Mouse (Mus musculus) G1E (cell line): Measurements from ENCODE around the gene Camta1. TPM values are rescaled to one million over a fixed set of nuclear protein-coding genes. Genes with fewer than 3 reads are reported as not detected.

ENCODE experiments used
- ATAC-seq: 2 replicates; pipeline ENCODE4 v1.8.0; 2016; ENCODE audit warnings: mild to moderate bottlenecking; ENCODE audit not compliant: insufficient number of reproducible peaks, poor library complexity, low FRiP score, severe bottlenecking; ENCODE audit errors: extremely low read depth
- DNase-seq: peaks from one replicate; pipeline ENCODE4 v3.0.0; 2012; ENCODE audit warnings: low spot score
- H3K27me3 ChIP-seq: 2 replicates; pipeline ENCODE4 v1.6.1; 2012; ENCODE audit warnings: mild to moderate bottlenecking, low read length, inconsistent platforms; ENCODE audit not compliant: insufficient read depth
- H3K36me3 ChIP-seq: replicated peaks from 2 replicates; pipeline ENCODE3; 2012; ENCODE audit warnings: mild to moderate bottlenecking, inconsistent platforms
- H3K4me1 ChIP-seq: 2 replicates; pipeline ENCODE4 v1.6.1; 2012; ENCODE audit warnings: low read depth, low read length, inconsistent platforms, mixed read lengths; ENCODE audit not compliant: insufficient read depth
- H3K4me3 ChIP-seq: 2 replicates; pipeline ENCODE4 v1.5.1; 2012; ENCODE audit warnings: low read depth, mild to moderate bottlenecking, inconsistent platforms, low read length, moderate library complexity, mixed read lengths
- H3K9me3 ChIP-seq: replicated peaks from 2 replicates; pipeline ENCODE4 v1.6.1; 2012; ENCODE audit warnings: inconsistent platforms
- CTCF ChIP-seq: IDR thresholded peaks from 2 replicates; pipeline ENCODE4 v1.5.1; 2012; ENCODE audit warnings: low read depth, low read length, inconsistent platforms, mixed read lengths
- GATA1 ChIP-seq: IDR thresholded peaks from 2 replicates; pipeline ENCODE4 v1.6.1; 2012; ENCODE audit warnings: borderline replicate concordance, low read length, inconsistent platforms, mixed read lengths
- GATA2 ChIP-seq: IDR thresholded peaks from 2 replicates; pipeline ENCODE4 v1.6.1; 2012; ENCODE audit warnings: low read depth, low read length, inconsistent platforms, borderline replicate concordance
- POLR2AphosphoS5 ChIP-seq: IDR thresholded peaks from 2 replicates; pipeline ENCODE4 v1.6.1; 2012; ENCODE audit warnings: low read depth, low read length, inconsistent platforms; ENCODE audit not compliant: insufficient replicate concordance
- TAL1 ChIP-seq: conservative IDR thresholded peaks from 2 replicates; pipeline ENCODE4 v1.6.1; 2012; ENCODE audit warnings: low read depth, low read length, inconsistent platforms, mixed read lengths
- polyA plus RNA-seq: library from polyadenylated mRNA; stranded (reverse); fragments of >175 nt; gene quantifications from 2 replicates; pipeline ENCODE4 v1.2.3, GENCODE M21; 2012
- total RNA-seq, 2 experiments: library from RNA; stranded (forward) in 1 of 2; stranded (reverse) in 1 of 2; fragments of 200-1000 nt in 1 of 2; fragments of >200 nt in 1 of 2; fragmentation: Nextera tagmentation in 1 of 2; gene quantifications; 2 replicates each; pipeline ENCODE4 v1.2.3; 2014 to 2017

Gene Camta1
- total and polyA plus RNA-seq, 3 experiments: 10.8 to 113 (median 25.7) TPM

DNA sequence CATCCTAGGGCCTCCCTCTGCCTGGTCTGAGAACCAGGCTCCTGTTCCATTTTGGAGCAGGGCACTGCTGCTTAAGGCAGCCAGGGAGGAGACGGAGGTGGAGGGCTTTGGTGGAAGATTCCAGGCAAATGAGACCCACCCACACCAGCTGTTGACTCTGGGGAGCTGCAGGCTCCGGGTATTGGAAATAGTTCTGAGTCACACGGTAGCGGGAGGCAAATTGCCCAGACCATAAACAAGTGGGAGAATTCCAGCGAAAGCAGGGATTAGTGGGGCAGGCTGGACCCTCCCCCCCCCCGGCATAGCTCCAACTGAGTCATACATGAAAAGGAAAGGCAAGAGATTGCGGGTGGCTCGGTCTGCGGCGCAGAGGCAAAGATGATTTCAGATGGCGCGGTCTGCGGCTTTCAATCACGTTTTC lies 450.0 kb downstream of the Camta1 start:
- no peaks in the 10 kb centered on the region for H3K36me3 ChIP-seq
- H3K4me3 ChIP-seq: no peak overlapping the region
- DNase-seq (no peak), ATAC-seq (no peak)
- TF ChIP-seq CTCF: no peak
- TF ChIP-seq GATA2: no peak
- TF ChIP-seq TAL1: no peak
- TF ChIP-seq POLR2AphosphoS5: no peak
- no peaks in the 10 kb centered on the region for H3K4me1 ChIP-seq
- no peaks in the 10 kb centered on the region for H3K27me3 ChIP-seq
- peaks cover 82% of the 10 kb centered on the region for H3K9me3 ChIP-seq

DNA sequence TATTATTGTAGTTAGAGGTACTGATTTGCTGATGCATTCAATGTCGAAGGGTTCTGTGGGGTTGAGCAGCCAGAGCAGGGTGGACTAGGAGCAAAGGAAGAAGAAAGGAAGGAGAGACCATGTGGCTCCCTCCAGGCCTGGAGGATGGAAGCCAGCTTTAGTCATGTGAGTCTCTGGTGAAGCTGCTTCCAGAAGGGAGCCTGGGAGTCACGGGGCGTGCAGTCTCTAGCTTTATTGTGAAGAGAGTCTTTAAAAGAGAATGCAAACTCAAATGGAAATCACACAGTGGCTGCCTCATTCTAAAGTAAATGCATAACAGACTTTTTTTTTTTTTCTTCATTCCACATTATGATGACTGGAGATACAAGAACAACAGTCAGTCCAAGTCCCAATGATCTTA lies 450.7 kb downstream of the Camta1 start:
- H3K27me3 ChIP-seq: no peaks in the 10 kb centered on the region
- ATAC-seq: no peak
- no peaks in the 10 kb centered on the region for H3K4me1 ChIP-seq
- no peak for TF ChIP-seq TAL1
- TF ChIP-seq GATA1: no peak
- TF ChIP-seq POLR2AphosphoS5: no peak
- TF ChIP-seq CTCF: no peak
- no peak for TF ChIP-seq GATA2
- H3K9me3 ChIP-seq: peaks cover 84% of the 10 kb centered on the region
- DNase-seq: no peak
- H3K36me3 ChIP-seq: no peaks in the 10 kb centered on the region
- H3K4me3 ChIP-seq: no peak overlapping the region

DNA sequence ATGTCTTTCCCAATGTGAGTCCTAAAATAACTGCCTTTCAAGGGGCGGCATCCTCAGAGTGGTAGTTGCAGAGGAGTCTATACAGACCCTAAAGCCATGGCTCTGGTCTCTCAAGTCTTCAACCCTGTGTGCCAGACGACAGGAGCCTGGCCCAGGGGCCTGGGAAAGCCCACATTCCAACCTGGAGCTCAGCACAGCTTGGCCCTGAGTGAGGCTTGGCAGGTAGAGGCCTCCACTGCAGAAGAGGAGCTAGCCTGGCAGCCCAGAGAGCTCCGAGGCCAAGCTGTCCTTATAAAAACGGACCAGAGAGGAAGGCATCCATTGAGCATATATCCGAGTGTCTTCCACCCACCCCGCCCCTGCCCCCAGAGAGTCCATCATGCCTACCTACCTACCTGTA lies 452.4 kb downstream of the Camta1 start:
- Histone ChIP-seq H3K9me3 (peaks cover 85% of the 10 kb centered on the region), H3K27me3 (no peaks in the 10 kb centered on the region), H3K4me3 (no peak overlapping the region), H3K36me3 (no peaks in the 10 kb centered on the region), H3K4me1 (no peaks in the 10 kb centered on the region)
- TF ChIP-seq CTCF: no peak
- TF ChIP-seq GATA2: no peak
- no peak for TF ChIP-seq GATA1
- TF ChIP-seq POLR2AphosphoS5: no peak
- TF ChIP-seq TAL1: no peak
- DNase-seq (no peak), ATAC-seq (no peak)

DNA sequence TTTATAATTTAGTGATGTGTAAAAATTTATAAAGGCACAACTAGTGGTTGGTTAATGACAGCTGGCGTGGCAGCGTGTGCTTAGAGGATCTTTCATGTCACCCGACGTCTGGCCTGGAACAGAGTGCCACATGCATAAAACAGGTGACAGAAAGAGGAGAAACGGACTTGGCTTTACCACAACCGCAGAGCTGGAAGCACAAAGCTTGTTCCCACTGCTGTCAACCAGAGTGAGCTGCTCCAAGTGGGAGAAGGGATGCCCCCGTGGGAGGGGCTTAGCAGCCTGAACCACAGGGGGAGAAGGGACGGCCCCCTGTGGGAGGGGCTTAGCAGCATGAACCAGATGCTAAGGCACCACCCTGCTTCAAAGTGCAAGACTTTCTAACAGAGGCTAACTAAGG lies 452.9 kb downstream of the Camta1 start:
- ATAC-seq: no peak
- TF ChIP-seq GATA1 (no peak), CTCF (no peak), TAL1 (no peak), POLR2AphosphoS5 (no peak), GATA2 (no peak)
- H3K9me3 ChIP-seq: peaks cover 87% of the 10 kb centered on the region
- H3K4me1 ChIP-seq: no peaks in the 10 kb centered on the region
- H3K36me3 ChIP-seq: no peaks in the 10 kb centered on the region
- no peak overlapping the region for H3K4me3 ChIP-seq
- DNase-seq: no peak
- no peaks in the 10 kb centered on the region for H3K27me3 ChIP-seq

DNA sequence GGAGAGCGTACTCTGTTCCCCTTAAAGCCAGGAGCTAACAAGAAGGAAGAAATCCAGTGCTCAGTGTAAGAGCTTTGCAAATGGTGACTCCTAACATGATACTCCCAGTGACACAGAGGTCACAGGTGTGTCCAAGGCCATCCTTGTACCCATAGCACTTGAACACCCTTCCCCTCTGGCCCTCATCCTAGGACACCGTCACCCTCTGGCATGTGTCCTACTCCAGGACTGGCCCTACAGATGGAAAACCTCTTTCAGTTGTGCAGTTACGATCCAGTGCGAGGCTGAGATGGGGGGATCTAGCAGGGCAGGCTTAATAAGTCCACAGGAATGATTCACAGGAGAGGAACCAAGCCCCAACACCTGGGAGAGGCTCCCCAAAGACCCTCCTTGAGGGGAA lies 453.4 kb downstream of the Camta1 start:
- DNase-seq (no peak), ATAC-seq (no peak)
- no peak for TF ChIP-seq CTCF
- H3K4me1 ChIP-seq: no peaks in the 10 kb centered on the region
- H3K4me3 ChIP-seq: no peak overlapping the region
- peaks cover 87% of the 10 kb centered on the region for H3K9me3 ChIP-seq
- no peaks in the 10 kb centered on the region for H3K27me3 ChIP-seq
- no peaks in the 10 kb centered on the region for H3K36me3 ChIP-seq

DNA sequence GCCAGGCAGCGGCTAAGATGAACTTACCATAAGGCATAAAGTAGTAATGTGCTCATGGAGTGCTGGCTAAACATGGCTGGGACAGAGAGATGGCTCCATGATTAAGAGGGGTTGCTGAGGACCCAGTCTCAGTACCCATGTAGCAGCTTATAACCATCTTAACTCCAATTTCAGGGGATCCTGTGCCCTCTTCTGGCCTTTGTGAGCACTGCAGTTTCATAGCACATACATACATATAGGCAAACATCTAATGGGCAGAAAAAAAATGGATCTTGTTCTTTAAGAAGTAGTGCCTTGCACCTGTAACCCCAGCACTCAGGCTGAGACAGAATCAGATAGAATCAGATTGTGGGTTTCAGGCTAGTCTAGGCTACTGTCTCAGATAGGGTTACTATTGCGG lies 454.5 kb downstream of the Camta1 start:
- ATAC-seq (no peak), DNase-seq (no peak)
- TF ChIP-seq POLR2AphosphoS5 (no peak), GATA1 (no peak), TAL1 (no peak), GATA2 (no peak)
- no peak overlapping the region for H3K4me3 ChIP-seq
- H3K36me3 ChIP-seq: no peaks in the 10 kb centered on the region
- no peaks in the 10 kb centered on the region for H3K4me1 ChIP-seq
- no peaks in the 10 kb centered on the region for H3K27me3 ChIP-seq
- peaks cover 87% of the 10 kb centered on the region for H3K9me3 ChIP-seq

DNA sequence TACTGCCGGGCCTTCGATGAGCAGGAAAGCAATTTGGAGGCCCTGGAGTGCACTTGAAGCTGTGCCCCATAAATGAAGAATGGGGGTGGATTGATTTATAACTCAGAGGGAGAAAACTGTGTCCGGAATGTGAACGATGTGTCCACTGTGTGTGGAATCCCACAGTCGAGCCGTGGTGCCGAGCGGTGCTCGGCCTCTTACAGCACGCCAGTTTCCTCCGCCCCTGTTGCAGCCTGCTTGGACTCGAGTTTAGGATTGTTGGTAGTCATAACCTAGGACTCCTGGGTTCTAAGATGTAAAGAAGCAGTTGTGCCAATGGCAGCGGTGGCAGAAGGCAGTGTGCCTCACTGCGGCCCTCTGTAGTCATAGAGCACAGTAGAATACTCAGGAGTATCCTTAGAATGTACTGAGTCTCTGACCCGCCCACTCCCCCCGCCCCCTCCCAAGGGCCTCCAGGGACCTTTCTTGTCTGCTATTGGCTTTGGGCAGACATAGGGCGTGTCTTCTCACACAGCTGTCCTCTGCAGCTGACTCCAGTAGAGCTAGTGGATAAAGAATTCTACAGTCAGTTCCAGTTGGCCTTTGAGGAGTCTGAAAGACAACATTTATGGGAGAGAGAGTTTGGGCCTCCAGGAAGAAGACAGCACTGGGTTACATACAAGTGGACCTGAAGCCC lies 457.0 kb downstream of the Camta1 start:
- peaks cover 96% of the 10 kb centered on the region for H3K9me3 ChIP-seq
- H3K4me1 ChIP-seq: no peaks in the 10 kb centered on the region
- TF ChIP-seq GATA1 (no peak), POLR2AphosphoS5 (no peak), GATA2 (no peak), TAL1 (no peak), CTCF (no peak)
- no peak overlapping the region; the same call in 1 of the 2 replicates for H3K4me3 ChIP-seq
- ATAC-seq: no peak
- no peak for DNase-seq
- H3K36me3 ChIP-seq: no peaks in the 10 kb centered on the region
- no peaks in the 10 kb centered on the region for H3K27me3 ChIP-seq
